In genomic region chr11:95982475-95982874, GRCm38 (mm10) we compare ENCODE assay signal across 10 mouse cellular contexts. TPM values are rescaled to one million over a fixed set of nuclear protein-coding genes. Genes with fewer than 3 reads are reported as not detected.
DNase-seq lines count a peak whose midpoint lies in the region; ATAC-seq lines count a peak whose summit lies in the region.
"Had no signal": no experiment of that assay in that cellular context is flagged by ENCODE, and none has a peak within 500 bp of the region (broad histone marks: within the 10 kb centered on the region; RNA-seq: fewer than 3 reads in every experiment).

No protein-coding gene starts in this region.

- H3K4me1 ChIP-seq in midbrain, embryonic 10.5 days, result peaks cover 50% of the 10 kb centered on the region
- no peaks in the 10 kb centered on the region for H3K4me1 ChIP-seq in midbrain, embryonic 16.5 days (ENCODE audit: control insufficient read depth, insufficient read depth, low read length)
- H3K4me1 ChIP-seq in embryonic facial prominence, embryonic 14.5 days (ENCODE audit: control insufficient read depth, insufficient read depth, low read length), result peaks cover 19% of the 10 kb centered on the region
- peaks cover 22% of the 10 kb centered on the region for H3K4me1 ChIP-seq in stomach, embryonic 15.5 days

- H3K4me3 ChIP-seq in midbrain, embryonic 10.5 days, result peak overlapping the region; percentile 20
- no peak overlapping the region for H3K4me3 ChIP-seq in midbrain, embryonic 16.5 days (ENCODE audit: low read depth, low read length)
- no peak overlapping the region for H3K4me3 ChIP-seq in embryonic facial prominence, embryonic 14.5 days (ENCODE audit: low read depth, low read length)
- H3K4me3 ChIP-seq in stomach, embryonic 15.5 days (replicated peaks), result no peak overlapping the region

- peaks cover 85% of the 10 kb centered on the region for H3K36me3 ChIP-seq in midbrain, embryonic 10.5 days
- H3K36me3 ChIP-seq in midbrain, embryonic 16.5 days (ENCODE audit: control insufficient read depth, insufficient read depth, low read length), result no peaks in the 10 kb centered on the region
- H3K36me3 ChIP-seq in embryonic facial prominence, embryonic 14.5 days (ENCODE audit: control insufficient read depth, insufficient read depth, low read length), result peaks cover 23% of the 10 kb centered on the region
- no peaks in the 10 kb centered on the region for H3K36me3 ChIP-seq in stomach, embryonic 15.5 days

- 0% methylated on average over 1 of the region's 1 CpGs for WGBS in midbrain, embryonic 10.5 days
- 62% methylated on average over 1 of the region's 1 CpGs for WGBS in midbrain, embryonic 16.5 days
- WGBS in embryonic facial prominence, embryonic 14.5 days, result 17% methylated on average over 1 of the region's 1 CpGs
- WGBS in stomach, embryonic 15.5 days, result 38% methylated on average over 1 of the region's 1 CpGs

- no peaks in the 10 kb centered on the region for H3K9me3 ChIP-seq in midbrain, embryonic 10.5 days (replicated peaks)
- H3K9me3 ChIP-seq in midbrain, embryonic 16.5 days (replicated peaks; ENCODE audit: control insufficient read depth, low read length, poor library complexity, severe bottlenecking), result no peaks in the 10 kb centered on the region
- no peaks in the 10 kb centered on the region for H3K9me3 ChIP-seq in embryonic facial prominence, embryonic 14.5 days (ENCODE audit: control insufficient read depth, low read length)
- H3K9me3 ChIP-seq in stomach, embryonic 15.5 days, result no peaks in the 10 kb centered on the region

- H3K27me3 ChIP-seq in midbrain, embryonic 10.5 days (ENCODE audit: low read depth, poor library complexity, severe bottlenecking), result no peaks in the 10 kb centered on the region
- no peaks in the 10 kb centered on the region for H3K27me3 ChIP-seq in midbrain, embryonic 16.5 days (ENCODE audit: control insufficient read depth, insufficient read depth, low read depth, low read length)
- H3K27me3 ChIP-seq in embryonic facial prominence, embryonic 14.5 days (replicated peaks; ENCODE audit: control insufficient read depth, insufficient read depth, low read length), result no peaks in the 10 kb centered on the region
- no peaks in the 10 kb centered on the region for H3K27me3 ChIP-seq in stomach, embryonic 15.5 days (replicated peaks)

- no peak overlapping the region for H3K4me2 ChIP-seq in midbrain, embryonic 16.5 days (ENCODE audit: low read length)
- peak overlapping the region; percentile 2; the same call in 1 of the 2 replicates for H3K4me2 ChIP-seq in embryonic facial prominence, embryonic 14.5 days (ENCODE audit: low read depth, low read length)
- no peak overlapping the region for H3K4me2 ChIP-seq in stomach, embryonic 15.5 days

- H3K9ac ChIP-seq in midbrain, embryonic 16.5 days (ENCODE audit: low read depth, low read length), result no peak overlapping the region
- no peak overlapping the region for H3K9ac ChIP-seq in embryonic facial prominence, embryonic 14.5 days (ENCODE audit: low read depth, low read length)
- no peak overlapping the region for H3K9ac ChIP-seq in stomach, embryonic 15.5 days

- peak overlapping the region; percentile 74 for H3K27ac ChIP-seq in midbrain, embryonic 10.5 days (replicated peaks)
- no peak overlapping the region for H3K27ac ChIP-seq in midbrain, embryonic 16.5 days (ENCODE audit: low read length)
- peak overlapping the region; percentile 49 for H3K27ac ChIP-seq in embryonic facial prominence, embryonic 14.5 days (replicated peaks; ENCODE audit: low read depth, low read length)
- 0 out of 2 replicates have a peak overlapping the region, but pooled peaks have one; percentile 45 for H3K27ac ChIP-seq in stomach, embryonic 15.5 days

- peak; percentile 55 for DNase-seq in midbrain, embryonic 10.5 days (ENCODE audit: low spot score)
- DNase-seq in embryonic facial prominence, embryonic 14.5 days (ENCODE audit: low spot score), result peak; percentile 86
- DNase-seq in kidney, postnatal 4 days, result peak; percentile 68 to 82
- DNase-seq in adrenal gland, adult 2 months, result no peak
- no peak for DNase-seq in adrenal gland, postnatal 4 days (ENCODE audit: low spot score in 2 of 2)
- DNase-seq in urinary bladder, postnatal 4 days (ENCODE audit: low spot score in 2 of 2), result no peak

- ATAC-seq in midbrain, embryonic 16.5 days, result no peak
- peak; percentile 76 for ATAC-seq in embryonic facial prominence, embryonic 14.5 days (ENCODE audit: low read depth)
- ATAC-seq in stomach, embryonic 15.5 days (ENCODE audit: insufficient read depth, low FRiP score, low read depth), result peak; percentile 63; the same call in 1 of the 2 replicates

RNA-seq across cellular contexts. Expression of gene Igf2bp1, which starts 23.3 kb away (rescaled TPM):
- 176 and 190 TPM in 2 replicates for polyA plus RNA-seq in midbrain, embryonic 10.5 days (2016; fragmentation: Nextera tagmentation; extraction: Ambion mirVana)
- polyA plus RNA-seq in midbrain, embryonic 16.5 days (2015; fragmentation: Nextera tagmentation; extraction: Ambion mirVana), result 6.2 and 9.5 TPM in 2 replicates
- 19.9 and 31.4 TPM in 2 replicates for polyA plus RNA-seq in embryonic facial prominence, embryonic 14.5 days (2014; fragmentation: Nextera tagmentation; extraction: Ambion mirVana)
- 27.8 and 31.0 TPM in 2 replicates for polyA plus RNA-seq in stomach, embryonic 15.5 days (2015; fragmentation: Nextera tagmentation; extraction: Ambion mirVana)
- total RNA-seq in adrenal gland, adult 2 months (2021), result under 1 TPM; 0.59 to 0.95 TPM
- polyA plus RNA-seq in adrenal gland, adult 2 months (2012; rRNA removed), result 0.10 and 0.19 TPM in 2 replicates
- 10 to 100 TPM; 19.4 to 27.3 TPM for total RNA-seq in adrenal gland, postnatal 4 days (2021)
- total RNA-seq: hematopoietic stem cell, adult 5-6 weeks had no signal

RNA-seq across cellular contexts. Expression of gene Gip, which starts 41.9 kb away (rescaled TPM):
- polyA plus RNA-seq in midbrain, embryonic 10.5 days (2016; fragmentation: Nextera tagmentation; extraction: Ambion mirVana), result not detected in 2 replicates
- not detected in 2 replicates for polyA plus RNA-seq in midbrain, embryonic 16.5 days (2015; fragmentation: Nextera tagmentation; extraction: Ambion mirVana)
- not detected in 2 replicates for polyA plus RNA-seq in embryonic facial prominence, embryonic 14.5 days (2014; fragmentation: Nextera tagmentation; extraction: Ambion mirVana)
- polyA plus RNA-seq in stomach, embryonic 15.5 days (2015; fragmentation: Nextera tagmentation; extraction: Ambion mirVana), result 2.3 and 2.9 TPM in 2 replicates
- total RNA-seq in adrenal gland, adult 2 months (2021), result not detected
- polyA plus RNA-seq in adrenal gland, adult 2 months (2012; rRNA removed), result not detected in 2 replicates
- not detected for total RNA-seq in adrenal gland, postnatal 4 days (2021)
- total RNA-seq: adrenal gland, adult 18-20 months; hematopoietic stem cell, adult 5-6 weeks had no signal

RNA-seq across cellular contexts. Expression of gene Snf8, which starts 52.2 kb away (rescaled TPM):
- 106 and 110 TPM in 2 replicates for polyA plus RNA-seq in midbrain, embryonic 10.5 days (2016; fragmentation: Nextera tagmentation; extraction: Ambion mirVana)
- polyA plus RNA-seq in midbrain, embryonic 16.5 days (2015; fragmentation: Nextera tagmentation; extraction: Ambion mirVana), result 129 and 130 TPM in 2 replicates
- polyA plus RNA-seq in embryonic facial prominence, embryonic 14.5 days (2014; fragmentation: Nextera tagmentation; extraction: Ambion mirVana), result 33.4 and 36.6 TPM in 2 replicates
- 87.6 and 98.6 TPM in 2 replicates for polyA plus RNA-seq in stomach, embryonic 15.5 days (2015; fragmentation: Nextera tagmentation; extraction: Ambion mirVana)
- 10 to 100 TPM; 79.5 to 92.8 TPM for total RNA-seq in adrenal gland, adult 2 months (2021)
- 9.6 and 11.3 TPM in 2 replicates for polyA plus RNA-seq in adrenal gland, adult 2 months (2012; rRNA removed)
- 10 to 100 TPM; 74.3 to 78.8 TPM for total RNA-seq in adrenal gland, postnatal 4 days (2021)

Comparison
In these comparisons a context has a peak if more than half of its experiments do, and no peak if none do; other contexts are left out.
1. DNase-seq: peak in midbrain, embryonic 10.5 days (single experiment), embryonic facial prominence, embryonic 14.5 days (single experiment) and kidney, postnatal 4 days (2 of 2); none in adrenal gland, adult 2 months (single experiment), adrenal gland, postnatal 4 days (0 of 2) and urinary bladder, postnatal 4 days (0 of 2).